Mouse (Mus musculus): ENCODE measurements around the gene Bsdc1. TPM values are rescaled to one million over a fixed set of nuclear protein-coding genes. Genes with fewer than 3 reads are reported as not detected.
"Not testable (repeated sequence)": the region's sequence is repeated elsewhere in the genome, so short reads cannot be mapped to it uniquely, and the experiment has no call there.

The Bsdc1 gene
- polyA plus RNA-seq, 1 experiment from 2014 or later, result 28.5 TPM

- 4% methylated on average over 5 of the region's 5 CpGs for WGBS
- no peaks in the 10 kb centered on the region for H3K36me3 ChIP-seq
- no peak overlapping the region for H3K4me2 ChIP-seq (replicated peaks)
- H3K9ac ChIP-seq, result no peak overlapping the region
- H3K4me3 ChIP-seq, result no peak overlapping the region
- no peaks in the 10 kb centered on the region for H3K9me3 ChIP-seq
- no peaks in the 10 kb centered on the region for H3K4me1 ChIP-seq
- ATAC-seq (ENCODE audit: insufficient number of reproducible peaks, insufficient read depth, low FRiP score, low TSS enrichment), result no peak
- no peaks in the 10 kb centered on the region for H3K27me3 ChIP-seq
- no peak overlapping the region for H3K27ac ChIP-seq
Measured at GRCm38 (mm10) chr4:129455265-129455664, 6.1 kb upstream of the Bsdc1 start.

DNA sequence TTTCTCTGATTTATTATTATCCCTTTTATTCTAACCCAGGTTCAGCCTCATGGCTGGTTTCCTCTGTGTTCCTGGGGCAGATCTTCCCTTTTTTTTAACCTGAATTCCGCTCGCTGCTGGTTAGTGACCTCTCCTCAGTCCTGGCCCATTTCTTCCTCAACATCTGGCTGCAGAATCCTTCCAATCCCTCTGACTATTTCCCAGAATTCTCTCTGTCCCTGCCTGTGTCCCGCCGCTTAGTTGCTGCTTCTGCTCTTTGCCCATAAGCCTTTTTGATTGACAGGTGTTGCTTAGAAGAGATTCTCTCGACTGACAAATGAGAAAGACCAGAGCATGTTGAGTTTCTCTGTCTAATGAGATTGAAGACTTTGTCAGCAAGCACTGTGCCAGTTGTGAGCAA lies 5.3 kb upstream of the Bsdc1 start:
- Histone ChIP-seq H3K4me3 (no peak overlapping the region), H3K27ac (no peak overlapping the region), H3K4me1 (0 out of 2 replicates have a peak, but pooled peaks cover 3% of the 10 kb centered on the region), H3K9me3 (no peaks in the 10 kb centered on the region), H3K4me2 (replicated peaks) (no peak overlapping the region), H3K9ac (no peak overlapping the region), H3K27me3 (no peaks in the 10 kb centered on the region), H3K36me3 (no peaks in the 10 kb centered on the region)
- 50% methylated on average over 5 of the region's 5 CpGs for WGBS
- ATAC-seq (ENCODE audit: insufficient number of reproducible peaks, insufficient read depth, low FRiP score, low TSS enrichment), result no peak

DNA sequence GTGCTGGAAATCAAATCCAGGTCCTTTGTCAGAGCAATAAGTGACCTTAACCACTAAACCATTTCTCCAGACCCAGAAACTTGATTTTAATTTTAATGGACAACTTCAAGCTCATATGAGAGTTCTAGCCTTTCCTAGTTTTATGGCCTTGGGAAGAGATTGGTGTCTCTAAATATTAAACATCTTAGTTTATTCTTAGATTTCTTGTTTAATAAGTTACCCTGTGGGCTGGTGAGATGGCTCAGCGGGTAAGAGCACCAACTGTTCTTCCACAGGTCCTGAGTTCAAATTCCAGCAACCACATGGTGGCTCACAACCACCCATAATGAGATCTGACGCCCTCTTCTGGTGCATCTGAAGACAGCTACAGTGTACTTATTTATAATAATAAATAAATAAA lies 4.1 kb upstream of the Bsdc1 start:
- not testable (repeated sequence) for H3K27ac ChIP-seq; H3K9ac ChIP-seq; H3K4me3 ChIP-seq; H3K27me3 ChIP-seq; H3K9me3 ChIP-seq; ATAC-seq (ENCODE audit: insufficient number of reproducible peaks, insufficient read depth, low FRiP score, low TSS enrichment); H3K4me1 ChIP-seq; H3K36me3 ChIP-seq; H3K4me2 ChIP-seq (replicated peaks)
- WGBS, result 68% methylated on average over 2 of the region's 2 CpGs

DNA sequence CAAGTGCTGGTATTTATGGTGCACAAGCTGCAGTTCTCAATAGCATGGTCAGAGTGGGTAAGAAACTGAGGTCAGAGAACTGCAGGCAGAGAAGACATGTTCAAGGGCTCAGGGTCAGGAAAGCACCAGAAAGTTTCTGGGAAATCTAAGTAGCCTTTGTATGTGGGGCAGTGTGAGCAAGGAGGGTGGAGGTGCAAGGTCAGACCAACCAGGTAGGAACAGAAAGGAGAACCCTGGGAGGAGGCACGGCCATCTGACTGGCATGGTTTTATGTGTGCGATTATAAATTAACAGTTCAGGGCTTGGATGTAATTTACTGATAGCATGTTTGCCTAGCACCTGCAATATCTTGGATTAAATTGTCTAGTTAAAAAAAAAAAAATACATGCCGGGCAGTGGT lies 1.7 kb upstream of the Bsdc1 start:
- H3K4me2 ChIP-seq (replicated peaks), result no peak overlapping the region
- H3K9me3 ChIP-seq, result no peaks in the 10 kb centered on the region
- H3K27ac ChIP-seq, result no peak overlapping the region
- no peak for ATAC-seq (ENCODE audit: insufficient number of reproducible peaks, insufficient read depth, low FRiP score, low TSS enrichment)
- WGBS, result 90% methylated on average over 3 of the region's 3 CpGs
- H3K36me3 ChIP-seq, result peaks cover 7% of the 10 kb centered on the region; the same call in 1 of the 2 replicates
- H3K4me3 ChIP-seq, result no peak overlapping the region
- peaks cover 10% of the 10 kb centered on the region for H3K4me1 ChIP-seq
- H3K9ac ChIP-seq, result no peak overlapping the region
- no peaks in the 10 kb centered on the region for H3K27me3 ChIP-seq

GRCm38 (mm10) chr4:129460827-129461182 lies 576 bp upstream of the Bsdc1 start:
- WGBS, result 2% methylated on average over 4 of the region's 4 CpGs
- no peak for ATAC-seq (ENCODE audit: insufficient number of reproducible peaks, insufficient read depth, low FRiP score, low TSS enrichment)

GRCm38 (mm10) chr4:129462118-129462517 lies 737 bp downstream of the Bsdc1 start:
- no peak overlapping the region for H3K27ac ChIP-seq
- peak overlapping the region; percentile 66 for H3K4me3 ChIP-seq
- peaks cover 30% of the 10 kb centered on the region for H3K36me3 ChIP-seq
- 36% methylated on average over 3 of the region's 3 CpGs for WGBS
- H3K27me3 ChIP-seq, result no peaks in the 10 kb centered on the region
- H3K4me1 ChIP-seq, result peaks cover 10% of the 10 kb centered on the region
- no peak for ATAC-seq (ENCODE audit: insufficient number of reproducible peaks, insufficient read depth, low FRiP score, low TSS enrichment)
- H3K9me3 ChIP-seq, result no peaks in the 10 kb centered on the region
- peak overlapping the region; percentile 68 for H3K4me2 ChIP-seq (replicated peaks)
- H3K9ac ChIP-seq, result peak overlapping the region; percentile 68

More at GRCm38 (mm10) chr4:129460827-129461182, 576 bp upstream of the Bsdc1 start:
- H3K4me3 ChIP-seq, result peak overlapping the region; percentile 44
- peaks cover 10% of the 10 kb centered on the region for H3K4me1 ChIP-seq
- peaks cover 17% of the 10 kb centered on the region for H3K36me3 ChIP-seq
- peak overlapping the region; percentile 68 for H3K4me2 ChIP-seq (replicated peaks)
- no peaks in the 10 kb centered on the region for H3K9me3 ChIP-seq
- peak overlapping the region; percentile 64 for H3K9ac ChIP-seq
- H3K27ac ChIP-seq, result peak overlapping the region; percentile 93
- no peaks in the 10 kb centered on the region for H3K27me3 ChIP-seq

DNA sequence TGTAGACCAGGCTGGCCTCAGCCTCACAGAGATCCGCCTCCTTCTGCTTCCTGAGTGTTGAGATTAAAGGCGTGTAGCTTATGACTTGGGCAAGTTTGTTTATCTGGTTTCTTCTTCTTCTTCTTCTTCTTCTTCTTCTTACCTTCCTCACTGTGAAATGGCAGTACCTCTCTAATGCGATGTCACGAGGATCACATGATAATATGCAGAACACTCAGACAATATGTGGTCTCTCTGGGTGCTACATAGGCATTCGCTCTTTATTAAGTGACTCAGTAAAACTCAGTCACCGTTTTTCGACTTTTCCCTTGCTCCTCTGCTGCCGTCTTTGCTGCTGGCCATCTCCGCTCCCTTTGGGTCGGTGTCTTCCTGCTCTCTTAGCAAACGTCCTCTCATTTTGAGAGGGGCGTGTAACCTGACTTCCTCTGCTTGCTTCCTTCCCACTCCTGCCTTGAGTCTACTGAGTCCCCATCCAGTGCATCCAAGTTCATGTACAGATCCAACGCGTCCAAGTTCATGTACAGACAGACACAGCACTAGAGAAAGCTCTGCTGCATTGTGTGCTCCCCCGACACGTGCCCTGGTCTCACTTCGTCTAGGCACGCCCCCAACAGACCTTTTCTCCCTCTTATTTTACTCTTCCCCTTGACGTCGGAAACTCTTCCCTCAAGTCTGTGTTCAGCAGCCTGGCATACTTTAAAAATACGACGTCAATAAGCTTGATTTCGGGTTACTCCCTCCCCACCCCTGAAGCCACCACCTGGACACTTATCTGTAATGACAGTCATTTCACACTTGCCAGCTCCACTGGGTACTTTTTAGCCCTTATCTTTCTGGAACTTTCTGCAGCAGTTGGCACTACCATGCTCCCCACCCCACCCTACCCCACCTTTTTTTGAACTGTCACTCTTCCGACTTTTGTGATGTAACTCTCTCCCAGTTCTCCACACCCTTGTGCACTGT lies 2.0 kb downstream of the Bsdc1 start:
- H3K9me3 ChIP-seq, result no peaks in the 10 kb centered on the region
- ATAC-seq (ENCODE audit: insufficient number of reproducible peaks, insufficient read depth, low FRiP score, low TSS enrichment), result no peak
- no peak overlapping the region for H3K4me3 ChIP-seq
- H3K36me3 ChIP-seq, result peaks cover 43% of the 10 kb centered on the region
- no peaks in the 10 kb centered on the region for H3K27me3 ChIP-seq
- H3K27ac ChIP-seq, result no peak overlapping the region
- 84% methylated on average over 24 of the region's 24 CpGs for WGBS
- H3K9ac ChIP-seq, result no peak overlapping the region
- no peak overlapping the region for H3K4me2 ChIP-seq (replicated peaks)
- H3K4me1 ChIP-seq, result peaks cover 10% of the 10 kb centered on the region

GRCm38 (mm10) chr4:129464286-129464815 lies 3.0 kb downstream of the Bsdc1 start:
- no peaks in the 10 kb centered on the region for H3K27me3 ChIP-seq
- H3K9me3 ChIP-seq, result no peaks in the 10 kb centered on the region
- H3K9ac ChIP-seq, result no peak overlapping the region
- no peak overlapping the region for H3K4me2 ChIP-seq (replicated peaks)
- no peak overlapping the region for H3K4me3 ChIP-seq
- no peak for ATAC-seq (ENCODE audit: insufficient number of reproducible peaks, insufficient read depth, low FRiP score, low TSS enrichment)
- WGBS, result 85% methylated on average over 4 of the region's 4 CpGs
- peaks cover 51% of the 10 kb centered on the region for H3K36me3 ChIP-seq
- peaks cover 10% of the 10 kb centered on the region for H3K4me1 ChIP-seq
- H3K27ac ChIP-seq, result no peak overlapping the region

DNA sequence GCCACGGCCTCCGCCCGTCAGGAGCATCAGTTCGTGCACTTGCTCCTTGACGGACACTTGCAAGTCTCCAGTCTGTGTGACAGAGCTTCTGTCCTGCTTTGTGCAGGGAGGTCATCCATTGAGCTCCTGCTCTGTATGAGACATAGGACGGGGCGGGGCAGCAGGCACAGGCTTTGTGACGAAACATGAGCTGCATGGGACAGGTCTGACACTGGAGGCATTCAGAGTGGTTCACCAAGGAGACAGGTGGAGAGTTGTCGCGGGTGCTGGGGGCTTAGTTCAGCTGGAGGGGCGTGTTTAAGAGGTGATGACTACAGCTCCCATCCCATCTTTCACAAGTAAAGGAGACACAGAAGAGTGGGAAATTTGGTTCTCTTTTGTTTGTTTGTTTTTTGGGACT lies 14.7 kb downstream of the Bsdc1 start:
- H3K9me3 ChIP-seq, result no peaks in the 10 kb centered on the region
- no peak overlapping the region for H3K9ac ChIP-seq
- H3K4me1 ChIP-seq, result no peaks in the 10 kb centered on the region
- no peak overlapping the region for H3K27ac ChIP-seq
- no peaks in the 10 kb centered on the region for H3K27me3 ChIP-seq
- H3K4me2 ChIP-seq (replicated peaks), result no peak overlapping the region
- no peak for ATAC-seq (ENCODE audit: insufficient number of reproducible peaks, insufficient read depth, low FRiP score, low TSS enrichment)
- 87% methylated on average over 11 of the region's 11 CpGs for WGBS
- peaks cover 82% of the 10 kb centered on the region for H3K36me3 ChIP-seq
- H3K4me3 ChIP-seq, result no peak overlapping the region

GRCm38 (mm10) chr4:129479863-129480262 lies 18.5 kb downstream of the Bsdc1 start:
- no peak overlapping the region for H3K4me2 ChIP-seq (replicated peaks)
- no peaks in the 10 kb centered on the region for H3K9me3 ChIP-seq
- H3K36me3 ChIP-seq, result peaks cover 76% of the 10 kb centered on the region
- WGBS, result 92% methylated on average over 3 of the region's 3 CpGs
- ATAC-seq (ENCODE audit: insufficient number of reproducible peaks, insufficient read depth, low FRiP score, low TSS enrichment), result no peak
- no peaks in the 10 kb centered on the region for H3K4me1 ChIP-seq
- no peak overlapping the region for H3K27ac ChIP-seq
- H3K4me3 ChIP-seq, result no peak overlapping the region
- no peaks in the 10 kb centered on the region for H3K27me3 ChIP-seq
- H3K9ac ChIP-seq, result no peak overlapping the region

DNA sequence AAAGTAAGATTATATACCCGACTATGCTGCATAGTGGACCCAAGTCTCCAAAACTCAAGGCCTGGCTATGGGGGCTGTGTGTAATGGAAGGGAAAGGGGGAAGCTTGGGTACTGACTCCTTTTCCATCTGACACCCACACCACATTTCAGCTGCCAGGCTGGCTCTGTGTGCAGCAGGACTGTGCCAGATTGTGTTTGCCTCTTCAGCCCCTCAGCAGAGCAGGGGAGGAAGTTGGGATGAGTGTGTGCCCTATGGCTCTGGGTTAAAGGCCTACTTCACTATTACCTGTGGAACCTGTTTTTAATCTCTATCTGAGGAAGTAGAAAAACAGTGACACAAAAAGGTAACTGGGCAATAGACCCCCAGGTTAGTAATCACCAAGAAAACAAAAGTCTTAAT lies 19.7 kb downstream of the Bsdc1 start:
- H3K27ac ChIP-seq, result no peak overlapping the region
- H3K9me3 ChIP-seq, result no peaks in the 10 kb centered on the region
- WGBS, result 79% methylated on average over 1 of the region's 1 CpGs
- H3K9ac ChIP-seq, result no peak overlapping the region
- H3K27me3 ChIP-seq, result no peaks in the 10 kb centered on the region
- no peak overlapping the region for H3K4me3 ChIP-seq
- H3K4me2 ChIP-seq (replicated peaks), result no peak overlapping the region
- peaks cover 79% of the 10 kb centered on the region for H3K36me3 ChIP-seq
- no peaks in the 10 kb centered on the region for H3K4me1 ChIP-seq
- ATAC-seq (ENCODE audit: insufficient number of reproducible peaks, insufficient read depth, low FRiP score, low TSS enrichment), result no peak
